Mouse (Mus musculus): ENCODE measurements around the gene Sgca. TPM values are rescaled to one million over a fixed set of nuclear protein-coding genes. Genes with fewer than 3 reads are reported as not detected.
"Not testable (repeated sequence)": the region's sequence is repeated elsewhere in the genome, so short reads cannot be mapped to it uniquely, and the experiment has no call there.

Sgca gene
- 100 to 1,000 TPM; 135 to 139 TPM for total RNA-seq (2021)
- long read RNA-seq, experiment 1, transcript Sgca-202 (11 exons, 1,724 nt): minor isoform, 22 of 108 reads
- long read RNA-seq, experiment 1, transcript Sgca-201 (10 exons, 1,465 nt): major isoform, 61 of 108 reads
- long read RNA-seq, experiment 1, partial matches to known transcripts: 9 of 108 reads
- long read RNA-seq, experiment 1, other reads (novel, unspliced or antisense): 14 of 108 reads
- long read RNA-seq, experiment 2, transcript Sgca-202 (11 exons, 1,724 nt): minor isoform, 13 of 80 reads
- long read RNA-seq, experiment 2, transcript Sgca-201 (10 exons, 1,465 nt): major isoform, 44 of 80 reads
- long read RNA-seq, experiment 2, partial matches to known transcripts: 12 of 80 reads
- long read RNA-seq, experiment 2, other reads (novel, unspliced or antisense): 11 of 80 reads

DNA sequence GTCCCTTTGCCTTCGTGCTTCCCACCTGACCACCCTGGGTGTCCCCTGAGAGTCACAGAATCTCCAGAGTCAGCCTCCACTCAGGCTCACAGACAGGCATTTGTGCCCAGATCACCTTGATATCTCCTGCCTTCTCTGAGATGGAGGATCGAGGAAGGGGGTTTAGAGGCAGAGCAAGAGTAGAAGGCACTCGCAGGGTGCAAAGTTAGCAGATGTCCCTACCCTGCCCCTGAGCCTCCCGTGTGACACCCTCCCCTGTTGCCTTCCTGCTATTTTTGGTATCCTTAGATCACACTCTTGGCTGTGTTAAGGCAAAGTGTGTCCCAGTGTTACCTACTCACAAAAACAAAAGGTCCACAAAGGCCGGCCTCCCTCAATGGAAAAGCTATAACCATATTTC, at the start of gene Sgca:
TSS of gene Sgca (minus strand) at position 129 of the 400 bp plus-strand sequence.
- intact Hi-C loops (cut with DNase I): loop anchor here (5.0 kb wide), 1 partner anchor 66 kb away; the partner anchor contains the start of gene Pdk2
- DNase-seq: no peak

DNA sequence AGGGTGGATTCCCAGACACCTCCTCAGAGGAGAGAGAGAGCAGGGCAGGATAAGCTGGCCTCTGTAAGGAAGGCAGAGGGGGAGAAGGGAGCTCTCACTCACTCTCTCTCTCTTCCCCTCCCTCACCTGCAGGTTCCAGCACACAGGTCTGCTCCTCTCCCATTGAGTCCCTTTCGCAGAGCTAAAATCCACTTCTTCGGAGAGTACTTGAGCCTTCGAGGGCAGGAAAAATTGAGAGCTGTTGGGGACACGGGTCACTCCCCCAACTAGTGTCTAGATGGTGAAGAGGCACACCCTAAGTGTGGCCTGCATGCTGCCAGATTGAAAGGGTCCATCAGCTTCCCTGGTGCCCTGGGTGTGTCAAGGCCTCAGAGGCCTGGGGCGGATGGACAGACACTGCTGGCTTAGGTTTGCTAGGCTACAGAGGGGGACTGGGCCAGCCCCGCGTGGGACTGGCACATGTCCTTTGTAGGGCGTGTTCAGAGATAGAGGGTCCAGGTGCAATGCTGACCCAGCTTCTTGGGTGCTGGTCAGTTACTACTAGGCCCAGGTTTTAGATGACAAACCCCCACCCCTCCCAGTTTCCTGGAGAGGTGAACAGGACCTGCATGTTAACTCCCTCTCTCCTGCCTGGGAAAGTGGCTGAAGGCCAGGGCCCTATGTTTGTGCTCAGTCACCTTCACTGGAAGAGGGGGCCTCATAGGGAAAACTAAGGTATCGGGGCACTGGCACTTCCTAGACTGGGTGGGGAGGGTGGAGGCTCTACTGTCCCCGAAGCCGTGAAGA, 49.3 kb upstream of the Sgca start:
- intact Hi-C loops (cut with DNase I): no loop called here
- no peak for DNase-seq

- DNase-seq: no peak
- intact Hi-C loops (cut with DNase I): no loop called here
Measured at GRCm38 (mm10) chr11:95024439-95025184, 48.5 kb upstream of the Sgca start.

- no peak for DNase-seq
- intact Hi-C loops (cut with DNase I): no loop called here
Measured at GRCm38 (mm10) chr11:95023481-95023880, 47.4 kb upstream of the Sgca start.

- no peak for DNase-seq
- intact Hi-C loops (cut with DNase I): no loop called here
Measured at GRCm38 (mm10) chr11:95022237-95022992, 46.3 kb upstream of the Sgca start.

- intact Hi-C loops (cut with DNase I): no loop called here
Measured at GRCm38 (mm10) chr11:95015484-95015883, 39.4 kb upstream of the Sgca start.

GRCm38 (mm10) chr11:95012487-95012886, 36.4 kb upstream of the Sgca start:
- intact Hi-C loops (cut with DNase I): no loop called here
- DNase-seq: no peak

More at GRCm38 (mm10) chr11:95015484-95015883, 39.4 kb upstream of the Sgca start:
- DNase-seq: no peak

DNA sequence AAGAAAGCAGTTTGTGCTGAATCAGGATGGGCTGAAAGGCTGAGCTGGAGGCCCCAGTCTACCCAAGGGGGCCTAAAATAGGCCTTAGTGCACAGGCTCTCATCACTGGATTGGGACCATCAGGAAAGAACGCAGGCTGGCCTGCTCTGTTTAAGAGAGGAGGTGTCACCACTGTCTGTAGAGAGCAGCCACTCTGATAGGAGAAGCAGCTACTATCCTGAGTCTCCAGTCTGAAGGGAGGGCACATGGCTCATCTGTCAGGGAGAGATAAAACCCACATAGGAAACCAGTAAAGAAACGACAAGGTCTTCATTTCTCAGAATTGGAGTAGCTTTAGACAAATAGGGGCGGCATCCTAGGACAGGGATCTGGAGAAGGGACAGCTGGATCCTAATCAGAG, 35.9 kb upstream of the Sgca start:
- intact Hi-C loops (cut with DNase I): no loop called here
- DNase-seq: no peak

GRCm38 (mm10) chr11:95011416-95011815, 35.3 kb upstream of the Sgca start:
- no peak for DNase-seq
- intact Hi-C loops (cut with DNase I): no loop called here

GRCm38 (mm10) chr11:95010841-95011403, 34.8 kb upstream of the Sgca start:
- intact Hi-C loops (cut with DNase I); DNase-seq: not testable (repeated sequence)

GRCm38 (mm10) chr11:95010141-95010739, 34.1 kb upstream of the Sgca start:
- DNase-seq: no peak
- intact Hi-C loops (cut with DNase I): no loop called here

DNA sequence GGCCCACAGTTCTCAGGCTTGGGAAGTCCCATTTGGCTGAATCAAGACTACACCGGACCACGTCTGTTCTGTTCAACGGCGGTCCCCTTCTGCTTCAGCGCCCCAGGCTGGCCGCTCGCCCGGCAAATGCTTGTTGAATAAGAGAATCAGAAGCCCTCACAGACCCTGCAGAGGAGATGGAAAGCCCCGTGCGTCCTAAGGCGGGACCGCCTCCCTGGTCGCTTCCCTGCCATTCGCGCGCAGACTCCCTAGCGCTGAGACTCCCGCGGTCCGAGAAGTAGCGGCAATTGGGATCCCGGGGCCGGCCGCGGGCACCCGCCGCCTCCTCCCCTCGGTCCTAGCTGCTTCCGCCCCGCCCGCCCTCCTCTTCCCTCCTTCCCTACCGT, 33.5 kb upstream of the Sgca start, which contains the start of gene Samd14:
TSS of gene Samd14 (plus strand) at position 251 of the 386 bp plus-strand sequence.
- intact Hi-C loops (cut with DNase I): no loop called here
- DNase-seq: peak; percentile 65 to 74

GRCm38 (mm10) chr11:95008661-95009628, 32.8 kb upstream of the Sgca start:
- DNase-seq: no peak

GRCm38 (mm10) chr11:95007418-95007817, 31.3 kb upstream of the Sgca start:
- intact Hi-C loops (cut with DNase I): no loop called here
- no peak for DNase-seq

More at GRCm38 (mm10) chr11:95008661-95009628, 32.8 kb upstream of the Sgca start:
- intact Hi-C loops (cut with DNase I): no loop called here

DNA sequence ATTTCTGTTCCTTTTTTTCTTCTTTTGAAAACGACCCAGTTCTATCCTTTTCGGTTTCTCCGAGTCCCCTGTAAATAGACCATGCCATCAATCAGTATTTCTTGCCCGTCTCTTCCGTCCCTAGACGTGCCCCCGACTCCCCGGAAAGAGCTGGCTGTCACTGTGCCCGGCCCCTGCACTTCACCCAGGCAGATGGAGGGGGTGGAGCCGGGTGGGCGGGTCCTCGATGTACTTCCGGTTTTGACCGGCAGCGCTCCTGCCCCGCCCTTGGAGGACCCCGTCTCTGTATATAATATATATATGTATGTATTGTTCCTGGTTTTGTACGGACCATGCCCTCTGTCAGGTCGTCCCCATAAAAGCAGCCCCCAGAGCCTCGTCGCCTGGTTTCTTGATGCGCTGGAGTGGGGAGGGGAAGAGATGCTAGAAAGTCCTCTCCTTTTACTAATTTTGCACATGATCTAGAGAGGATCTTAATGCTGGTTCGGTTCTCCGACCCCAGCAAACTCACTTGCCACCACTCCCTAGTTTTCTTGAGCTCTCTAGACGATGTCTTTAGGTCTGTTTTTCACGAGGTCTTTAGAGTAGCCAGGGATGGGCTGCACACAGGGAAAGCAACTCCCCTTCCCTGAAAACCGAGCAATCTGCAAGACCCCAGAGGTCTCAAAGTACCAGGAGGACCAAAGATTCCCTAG, 30.5 kb upstream of the Sgca start:
- DNase-seq: peak; percentile 81 to 83
- intact Hi-C loops (cut with DNase I): no loop called here

GRCm38 (mm10) chr11:95006038-95006437, 29.9 kb upstream of the Sgca start:
- DNase-seq: no peak
- intact Hi-C loops (cut with DNase I): no loop called here

- no peak for DNase-seq
- intact Hi-C loops (cut with DNase I): no loop called here
Measured at GRCm38 (mm10) chr11:95004937-95005198, 28.7 kb upstream of the Sgca start.
